Mouse (Mus musculus) ZHBTc4 (cell line): ENCODE data around the gene Smyd3.

Experiments used
- DNase-seq: peaks from one replicate; pipeline ENCODE4 v3.0.0-alpha.2; 2011; ENCODE audit warnings: low read depth, low spot score

Gene Smyd3

DNA sequence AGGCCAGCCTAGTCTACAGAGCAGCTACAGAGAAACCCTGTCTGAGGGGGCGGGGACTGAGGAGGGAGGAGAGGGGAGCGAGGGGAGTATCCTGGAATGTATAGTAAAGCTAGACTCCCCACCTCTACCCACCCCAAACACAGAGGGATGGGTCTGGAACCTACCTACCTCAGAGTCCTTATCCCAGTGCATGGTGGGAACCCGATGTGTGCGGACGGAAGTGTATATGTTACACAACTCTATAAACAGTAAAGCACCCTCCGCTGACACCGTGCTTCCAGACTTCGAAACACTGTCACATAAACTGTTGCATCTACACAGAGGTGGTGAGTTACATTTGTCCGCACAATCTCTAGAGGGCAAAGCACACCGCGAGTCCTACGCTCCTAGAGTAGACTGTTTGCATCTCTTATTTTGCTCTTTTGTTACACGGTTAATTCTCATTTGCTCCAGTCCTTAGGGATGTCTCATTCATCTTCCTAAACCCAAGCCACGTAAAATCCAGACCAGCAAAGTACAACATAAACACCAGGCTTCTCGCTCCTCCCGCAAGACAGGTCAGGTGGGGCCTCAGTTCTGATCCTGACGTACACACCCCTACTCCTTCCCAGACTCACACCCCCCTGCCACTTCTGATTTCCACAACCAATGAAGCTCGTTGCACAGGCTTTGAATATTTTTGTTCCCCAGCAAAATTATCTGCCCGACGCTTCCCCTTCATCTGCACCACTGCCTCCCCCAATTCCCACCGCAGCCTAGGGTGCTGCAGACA, 714 bp downstream of the Smyd3 start:
- peak; percentile 73 for DNase-seq

DNA sequence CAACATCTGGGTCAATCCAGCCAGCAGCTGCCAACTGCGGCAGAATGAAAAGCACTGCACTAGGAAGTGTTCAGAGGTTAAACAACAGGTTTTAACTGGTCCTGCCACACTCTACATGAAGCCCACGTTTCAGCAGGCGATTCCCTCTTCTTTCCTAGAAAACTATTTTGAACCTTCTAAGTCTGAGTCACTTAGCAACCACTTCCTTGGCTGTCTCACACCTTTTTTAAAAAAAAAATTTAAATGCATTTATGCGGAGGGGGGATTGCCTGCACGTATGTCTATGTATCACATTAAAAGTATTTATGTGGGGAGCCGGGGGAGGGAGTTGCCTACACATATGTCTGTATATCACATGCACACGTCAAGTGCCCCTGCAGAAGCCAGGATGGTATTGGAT, 5.9 kb downstream of the Smyd3 start:
- peak; percentile 45 for DNase-seq

DNA sequence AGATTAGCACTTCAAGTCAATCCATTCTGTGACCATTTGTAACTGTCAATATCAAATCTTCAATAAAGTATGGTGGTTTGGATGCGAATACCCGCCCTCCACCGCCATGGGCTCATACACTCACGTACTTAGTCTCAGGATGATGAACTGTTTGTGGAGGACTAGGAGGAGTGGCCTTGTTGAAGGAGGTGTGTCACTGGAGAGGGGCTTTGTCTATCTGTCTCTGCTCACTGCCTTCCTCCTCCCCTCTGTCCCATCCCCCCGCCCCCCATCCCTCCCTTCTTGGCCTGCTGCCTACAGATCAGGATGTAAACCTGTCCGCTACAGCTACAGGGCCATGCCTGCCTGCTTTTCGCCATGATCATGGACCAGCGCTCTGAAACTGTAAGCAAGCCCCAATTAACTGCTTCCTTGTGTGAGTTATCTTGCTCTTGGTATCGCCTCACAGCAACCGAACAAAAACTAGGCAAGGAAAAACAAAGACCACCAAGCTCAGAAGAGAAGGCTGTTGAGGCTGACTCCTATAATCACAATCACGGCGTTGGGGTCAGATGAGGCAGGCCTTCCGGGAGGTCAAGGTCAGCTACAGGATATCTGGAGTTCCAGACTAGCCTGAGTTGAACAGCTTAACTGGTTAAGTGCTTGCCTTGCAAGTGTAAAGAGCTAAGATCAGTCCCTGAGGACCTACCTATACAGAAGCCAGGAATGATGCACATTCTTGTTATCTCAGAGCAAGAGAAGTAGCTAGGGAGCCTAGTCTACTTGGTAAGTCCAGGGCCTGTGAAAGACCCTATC, 7.1 kb downstream of the Smyd3 start:
- DNase-seq = peak; percentile 66

DNA sequence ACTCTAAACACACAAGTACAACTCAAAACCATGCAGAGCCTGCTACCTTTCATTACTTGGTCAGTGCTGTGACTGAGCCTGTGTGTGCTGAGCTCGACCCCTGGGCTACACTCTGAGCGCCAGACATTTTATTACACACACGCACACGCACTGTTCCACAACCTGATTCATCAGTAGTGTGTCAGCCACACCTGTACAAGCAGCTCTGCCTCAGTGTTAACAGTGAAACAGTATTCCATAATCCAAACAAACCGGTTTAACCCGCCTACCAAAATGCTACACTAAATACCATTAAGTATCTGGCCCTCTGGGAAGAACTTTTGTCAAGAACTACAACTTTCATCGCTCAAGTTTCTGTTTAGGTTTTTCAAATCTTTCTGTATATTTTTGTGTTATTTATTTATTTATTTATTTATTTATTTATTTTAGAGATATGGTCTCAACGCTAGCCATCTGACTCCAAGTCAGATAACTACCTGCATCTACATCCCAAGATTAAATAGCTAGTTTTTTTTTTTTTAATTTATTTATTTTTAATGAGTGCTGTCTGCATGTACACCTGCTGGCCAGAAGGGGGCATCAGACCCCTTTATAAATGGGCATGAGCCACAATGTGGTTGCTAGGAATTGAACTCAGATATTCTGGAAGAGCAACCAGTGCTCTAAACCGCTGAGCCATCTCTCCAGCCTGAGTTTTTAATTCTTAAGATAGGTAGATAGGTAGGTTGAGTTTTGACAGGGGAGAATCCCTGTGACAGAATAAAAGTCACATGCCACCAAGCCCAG, 11.1 kb downstream of the Smyd3 start:
- DNase-seq = peak; percentile 79

DNA sequence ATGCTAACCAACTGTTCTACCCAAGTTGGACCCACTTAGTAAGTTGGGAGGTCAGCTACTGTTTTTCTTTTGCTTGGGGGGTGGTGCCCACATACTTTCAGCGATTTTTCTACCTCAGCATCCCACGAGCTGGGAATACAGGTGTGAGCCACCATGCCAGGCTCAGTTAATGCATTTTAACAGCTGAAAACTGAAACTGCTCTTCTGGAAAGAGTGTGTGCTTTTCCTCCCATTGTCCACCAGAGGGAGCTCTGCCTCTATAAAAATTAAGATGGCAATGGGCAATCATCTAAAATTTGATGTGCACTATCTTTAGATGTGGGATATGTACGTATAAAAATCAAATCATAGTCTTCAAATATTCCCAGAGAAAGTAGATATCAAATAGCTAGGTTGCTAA, 15.3 kb downstream of the Smyd3 start:
- DNase-seq = peak; percentile 33

DNA sequence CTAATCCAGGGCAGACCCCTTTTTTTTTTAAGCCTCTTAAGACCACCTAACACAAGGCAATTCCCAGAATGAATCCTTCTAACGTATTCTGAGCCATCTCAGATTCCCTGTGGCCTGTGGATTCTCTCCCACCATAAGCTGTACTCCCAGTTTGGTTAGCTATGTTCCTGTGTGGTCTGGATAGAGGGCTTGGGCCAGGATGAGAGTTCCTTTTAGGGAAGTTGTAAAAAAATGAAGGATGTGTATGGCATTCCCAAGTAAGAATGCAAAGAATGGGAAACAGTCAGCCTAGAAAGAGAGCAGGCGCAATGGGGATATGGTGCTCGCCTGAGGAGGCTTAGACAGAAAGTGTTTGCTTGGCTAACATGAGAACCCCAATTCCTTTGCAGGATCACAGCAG, 18.6 kb downstream of the Smyd3 start:
- DNase-seq = no peak

DNA sequence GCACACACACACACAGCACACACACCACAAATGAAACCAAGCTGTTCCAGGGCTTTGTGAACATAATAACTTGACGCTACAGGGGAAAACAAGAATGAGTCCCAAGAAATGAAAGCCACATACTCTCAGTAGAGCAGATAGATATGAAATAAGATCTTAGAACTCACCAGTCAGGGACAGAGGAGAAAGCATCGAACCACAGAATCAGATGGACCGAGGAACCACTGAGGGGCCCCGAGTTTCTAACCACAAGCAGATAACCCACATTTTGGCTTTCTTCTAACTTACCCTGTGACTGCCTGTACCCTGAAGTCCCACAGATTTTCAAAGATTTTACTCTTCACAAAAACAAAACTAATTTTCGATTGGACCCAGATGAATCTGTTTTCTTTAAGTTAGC, 24.9 kb downstream of the Smyd3 start:
- DNase-seq = no peak

DNA sequence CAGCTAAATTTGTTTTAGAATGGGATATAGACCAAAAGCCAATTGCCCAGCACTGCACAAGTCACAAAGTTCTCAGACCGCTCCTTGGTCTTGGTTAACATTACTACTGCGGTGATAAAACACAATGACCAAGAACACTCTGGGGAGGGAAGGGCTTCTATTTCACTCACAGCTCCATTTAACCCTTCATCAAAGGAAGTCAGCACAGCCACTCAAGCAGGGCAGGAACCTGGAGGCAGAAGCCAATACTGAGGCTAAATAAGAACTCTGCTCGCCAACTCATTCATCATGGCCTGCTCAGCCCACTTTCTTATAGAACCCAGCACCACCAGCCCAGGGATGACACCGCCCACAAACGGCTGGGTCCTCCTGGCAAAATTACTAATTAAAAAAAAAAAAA, 29.3 kb downstream of the Smyd3 start:
- peak; percentile 40 for DNase-seq

DNA sequence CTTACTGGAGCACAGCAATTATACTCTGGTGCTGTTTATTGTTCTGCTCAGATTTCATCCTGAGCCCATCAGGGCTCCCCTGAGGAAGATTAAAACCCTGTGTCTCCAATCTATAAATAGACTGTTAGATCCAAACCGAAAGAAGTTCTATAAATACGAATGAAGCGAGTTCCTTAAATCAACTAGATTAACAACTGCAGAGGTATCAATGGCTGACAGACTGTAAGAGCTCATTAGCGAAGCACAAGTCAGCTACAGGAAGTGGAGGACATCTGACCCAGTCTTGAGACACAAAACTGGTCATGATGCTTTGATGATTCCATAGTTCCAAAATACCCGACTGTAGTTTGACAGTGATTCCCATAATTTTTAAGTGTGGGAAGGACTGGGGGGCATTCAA, 29.9 kb downstream of the Smyd3 start:
- DNase-seq = no peak

DNA sequence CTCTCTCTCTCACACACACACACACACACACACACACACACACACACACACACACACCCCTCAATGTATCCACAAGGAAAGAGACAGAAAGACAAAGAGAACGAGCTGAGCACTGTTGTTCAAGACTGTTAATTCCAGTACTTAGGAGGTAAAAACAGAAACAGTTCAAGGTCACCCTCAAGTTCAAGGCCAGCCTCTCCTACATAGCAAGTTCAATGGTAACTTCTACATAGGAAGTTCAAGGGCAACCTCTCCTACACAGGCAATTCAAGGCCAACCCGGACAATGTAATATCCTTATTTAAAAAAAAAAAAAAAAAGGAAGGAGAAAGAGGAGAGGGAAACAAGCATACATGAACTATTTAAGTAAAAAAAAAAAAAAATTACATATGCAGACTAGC, 30.6 kb downstream of the Smyd3 start:
- DNase-seq = peak; percentile 62

DNA sequence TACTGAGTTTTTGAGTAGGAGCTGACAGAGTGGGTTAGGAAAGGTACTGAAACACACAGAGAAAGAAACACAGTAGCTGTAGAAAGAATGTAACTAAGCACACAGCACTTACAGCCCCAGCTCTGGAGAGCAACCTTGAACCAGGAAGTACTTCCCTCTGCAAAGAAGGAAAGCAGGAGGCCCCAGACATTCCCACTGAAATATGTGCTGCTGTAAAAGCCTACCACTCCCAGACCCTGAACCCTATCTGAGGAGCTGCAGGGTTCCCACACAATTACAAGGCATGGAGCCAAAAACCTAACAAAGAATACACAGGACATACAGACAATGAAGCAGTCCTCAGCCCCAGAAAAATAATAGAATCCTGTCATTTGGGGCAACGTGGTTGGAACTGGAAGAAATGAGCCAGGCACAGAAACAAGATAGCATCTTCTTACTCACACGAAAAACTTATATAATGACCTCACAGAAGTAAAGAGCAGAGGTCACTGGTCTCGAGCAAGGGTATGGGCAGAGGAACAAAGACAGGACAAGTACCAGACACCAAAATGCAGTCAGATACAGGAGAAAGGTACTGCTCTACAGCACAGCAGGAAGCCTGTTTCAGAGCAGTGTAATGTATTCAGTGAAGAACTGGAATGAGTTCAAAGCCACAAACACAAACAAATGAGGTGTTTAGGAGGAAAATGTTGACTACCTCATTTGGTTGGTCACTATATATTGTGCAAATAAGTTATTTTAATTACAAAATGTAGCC, 31.9 kb downstream of the Smyd3 start:
- DNase-seq = peak; percentile 41

DNA sequence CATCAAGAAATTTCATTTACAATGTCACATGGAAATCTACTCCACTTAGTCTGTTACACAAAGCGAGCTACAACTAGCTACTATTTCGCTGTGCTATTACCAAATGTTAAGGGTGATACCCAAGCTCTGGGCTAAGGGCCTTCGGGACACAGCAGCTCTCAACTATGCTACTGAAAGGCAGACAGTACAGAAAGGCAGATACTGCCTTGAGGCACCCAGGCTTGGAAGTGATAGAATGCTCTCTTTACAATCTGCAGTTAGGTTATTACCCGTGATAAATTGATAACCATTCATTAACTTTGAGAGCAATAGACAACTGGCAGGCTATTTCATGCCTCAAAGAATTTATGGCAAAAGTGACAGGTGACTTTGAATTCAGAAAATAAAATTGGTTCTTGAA, 37.0 kb downstream of the Smyd3 start:
- no peak for DNase-seq

DNA sequence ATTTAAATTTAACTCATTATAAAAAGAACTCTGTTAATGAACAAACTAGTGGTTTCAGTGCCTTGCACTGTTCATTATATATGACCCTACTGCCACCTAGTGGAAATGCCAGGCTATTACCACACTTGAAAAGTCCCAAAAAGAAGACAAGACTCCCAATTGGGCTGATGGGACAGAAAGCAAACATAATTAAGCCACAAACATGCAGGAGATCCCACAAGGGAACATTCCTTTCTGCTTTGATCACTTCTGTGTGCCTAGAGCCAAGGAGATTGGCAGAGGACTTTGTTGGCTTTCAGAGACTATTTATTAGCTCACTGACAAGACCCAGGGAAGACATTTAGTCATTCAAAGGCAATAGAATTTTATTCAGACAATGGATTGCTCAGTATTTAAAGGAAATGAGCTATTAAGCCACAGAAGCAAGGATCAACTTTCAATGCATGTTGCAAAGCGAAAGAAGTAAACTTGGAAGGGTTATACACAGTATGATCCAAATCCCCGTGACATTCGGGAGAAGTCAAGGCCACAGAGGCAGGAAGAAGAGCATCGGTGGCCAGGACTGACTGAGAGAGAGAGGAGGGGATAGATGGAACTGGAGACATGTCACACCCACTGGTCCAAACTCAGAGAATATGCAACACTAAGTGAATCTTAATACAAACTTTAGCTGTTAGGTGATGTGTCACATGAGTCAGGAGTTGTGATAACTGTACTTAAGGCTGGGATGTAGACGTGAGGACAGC, 40.5 kb downstream of the Smyd3 start:
- peak; percentile 80 for DNase-seq

DNA sequence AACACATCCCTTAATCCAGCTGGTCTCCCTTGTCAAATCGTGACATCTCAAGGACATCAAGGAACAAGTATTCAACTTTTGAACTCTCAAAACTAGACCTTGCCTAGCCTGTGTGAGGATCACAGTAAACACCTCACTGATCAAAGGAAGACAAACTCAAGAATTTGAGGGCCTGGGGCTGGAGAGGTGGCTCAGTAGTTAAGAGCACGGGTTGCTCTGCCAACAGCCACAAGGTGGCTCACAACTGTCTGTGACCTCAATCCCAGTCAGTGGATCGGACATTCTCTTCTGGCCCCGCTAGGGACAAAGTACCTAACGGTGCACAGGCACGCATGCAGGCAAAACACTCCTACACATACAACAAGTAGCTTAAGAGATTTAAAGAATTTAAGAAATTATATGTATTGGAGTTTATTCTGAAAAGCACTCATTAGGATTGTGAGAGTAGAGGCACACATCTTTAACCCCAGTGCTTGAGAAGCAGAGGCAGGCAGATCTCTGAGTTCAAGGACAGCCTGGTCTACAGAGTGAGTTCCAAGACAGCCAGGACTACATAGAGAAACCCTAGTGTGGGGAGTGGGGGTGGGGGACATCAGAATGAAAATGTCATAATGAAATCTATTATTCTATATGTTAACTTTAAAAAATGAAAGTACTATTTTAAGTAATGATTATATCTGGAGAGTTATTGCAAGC, 41.2 kb downstream of the Smyd3 start:
- peak; percentile 87 for DNase-seq

DNA sequence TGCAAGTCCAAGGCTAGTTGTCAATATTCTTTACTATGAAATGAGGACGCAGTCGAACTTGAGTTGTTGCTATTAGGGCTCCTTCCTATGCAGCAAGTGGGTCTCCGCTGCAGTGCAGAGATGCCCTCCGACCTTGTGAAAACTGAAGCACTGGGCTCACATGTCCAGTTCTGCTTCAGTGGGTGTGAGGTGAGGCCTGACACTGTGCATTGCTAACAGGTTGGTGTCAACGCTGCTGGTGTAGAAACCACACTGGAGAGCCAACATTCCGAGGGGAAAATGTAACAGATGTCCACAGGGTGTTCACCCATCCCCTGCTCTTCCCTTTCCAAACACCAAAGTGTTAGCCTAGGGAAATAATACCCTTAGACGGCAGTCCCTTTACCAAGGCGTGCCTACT, 43.1 kb downstream of the Smyd3 start:
- no peak for DNase-seq

DNA sequence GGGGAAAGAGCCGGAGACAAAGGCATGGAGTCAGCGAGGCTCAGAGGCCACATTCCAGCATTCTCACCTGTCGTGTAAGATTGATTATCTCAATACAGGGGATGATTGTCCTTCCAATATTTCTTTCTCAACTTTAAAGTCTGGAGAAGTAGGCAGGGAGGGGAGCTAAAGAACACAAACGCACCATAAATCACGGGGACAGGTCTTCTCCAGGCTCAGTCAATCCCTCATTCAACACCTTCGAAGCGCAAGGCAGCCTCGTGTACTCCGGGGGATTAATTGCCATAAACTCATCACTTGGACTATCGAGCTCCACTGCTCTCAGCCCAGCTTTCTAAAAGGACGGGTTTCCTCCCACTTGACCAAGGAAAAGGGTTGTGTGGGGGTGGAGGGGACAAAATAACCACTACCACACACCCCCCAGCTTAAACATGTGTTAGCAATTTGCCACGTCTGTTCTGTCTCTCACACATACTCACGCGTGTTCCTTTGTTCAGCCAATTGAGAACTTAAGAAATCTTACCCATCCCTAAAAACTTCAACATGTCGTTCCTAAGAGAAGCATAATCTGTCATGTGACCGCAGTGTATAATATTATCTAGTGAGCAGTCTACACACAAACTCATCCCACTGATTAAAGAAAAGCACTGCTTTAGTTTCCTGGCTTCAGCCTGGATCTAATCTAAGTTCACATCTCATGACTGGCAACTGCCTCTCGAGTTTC, 43.8 kb downstream of the Smyd3 start:
- no peak for DNase-seq

DNA sequence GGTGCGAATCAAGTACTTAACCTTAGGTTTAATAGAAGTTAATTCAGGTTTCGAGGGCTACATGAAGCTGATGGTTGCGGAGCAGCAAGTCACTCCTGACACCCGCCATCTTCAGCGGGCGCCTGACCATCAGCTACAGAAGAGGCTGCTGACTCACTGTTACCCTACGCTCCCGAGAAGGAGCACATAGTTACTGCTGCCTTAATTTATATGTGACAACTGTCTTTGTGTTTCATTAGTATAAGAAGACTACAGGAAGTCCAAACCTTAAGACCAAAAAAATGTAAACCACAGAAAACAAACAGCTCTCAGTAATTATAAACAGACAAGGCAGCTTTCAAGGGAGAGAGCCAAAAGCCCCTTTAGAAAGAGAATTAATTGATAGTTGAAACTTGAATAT, 49.9 kb downstream of the Smyd3 start:
- DNase-seq = peak; percentile 29

DNA sequence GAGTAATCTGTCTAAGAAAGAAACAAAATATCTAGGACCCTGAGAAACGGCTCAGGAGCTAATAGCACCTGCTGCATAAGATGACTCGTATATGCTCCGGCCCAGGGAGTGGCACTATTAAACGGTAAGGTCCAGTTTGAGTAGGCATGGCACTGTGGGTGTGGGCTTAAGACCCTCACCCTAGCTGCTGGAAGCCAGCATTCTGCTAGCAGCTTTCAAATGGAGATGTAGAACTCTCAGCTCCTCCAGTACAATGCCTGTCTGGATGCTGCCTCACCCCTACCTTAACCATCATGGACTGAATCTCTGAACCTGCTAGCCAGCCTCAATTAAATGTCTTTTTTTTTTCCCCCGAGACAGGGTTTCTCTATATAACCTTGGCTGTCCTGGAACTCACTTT, 55.5 kb downstream of the Smyd3 start:
- peak; percentile 30 for DNase-seq

DNA sequence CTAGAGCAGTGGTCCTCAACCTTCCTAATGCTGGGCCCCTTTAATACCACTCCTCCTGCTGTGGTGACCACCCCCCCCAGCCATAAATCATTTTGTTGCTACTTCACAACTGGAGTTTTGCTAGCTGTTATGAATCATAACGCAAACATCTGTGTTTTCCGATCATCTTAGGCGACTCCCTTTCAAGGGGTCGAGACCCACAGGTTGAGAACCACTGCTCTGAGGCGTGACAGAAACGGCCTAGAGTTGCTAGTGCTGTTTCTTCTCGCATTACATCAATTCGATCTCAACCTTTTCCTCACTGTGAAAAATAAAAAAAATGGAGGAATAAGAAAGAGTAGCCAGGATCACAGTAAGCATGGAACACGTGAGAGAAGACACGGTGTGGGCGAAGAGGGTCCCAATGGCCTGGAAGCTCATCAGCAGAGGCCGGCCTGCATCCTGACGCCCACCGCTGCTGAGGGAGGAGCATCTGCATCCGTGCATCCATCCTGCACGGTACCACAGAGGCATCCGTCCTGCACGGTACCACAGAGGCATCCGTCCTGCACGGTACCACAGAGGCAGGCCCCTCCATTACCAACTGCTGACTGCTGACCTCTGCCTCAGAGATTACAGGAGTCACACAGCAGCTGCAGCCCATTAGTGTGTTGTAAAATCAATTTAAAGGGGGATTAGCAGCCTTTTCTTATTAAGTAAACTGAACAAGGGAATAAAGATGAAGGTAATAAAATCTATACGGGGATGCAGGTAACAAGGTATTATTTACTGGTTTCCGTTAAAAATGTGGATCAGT, 56.6 kb downstream of the Smyd3 start:
- DNase-seq = no peak
